Mouse (Mus musculus) left cerebral cortex, adult 2 months (tissue): ENCODE results near the gene Mgat5. TPM values are rescaled to one million over a fixed set of nuclear protein-coding genes. Genes with fewer than 3 reads are reported as not detected.

Source experiments
- DNase-seq, 2 experiments: peaks; one replicate each; pipeline ENCODE4 v3.0.0; 2021 to 2022; ENCODE audit warnings: low spot score in 2 of 2, mixed read lengths in 1 of 2; ENCODE audit errors: extremely low spot score in 1 of 2
- H3K27ac ChIP-seq: fragments of 200-600 bp; 2 replicates; pipeline ENCODE4 v1.8.1; 2022
- H3K4me3 ChIP-seq: fragments of 200-600 bp; 2 replicates; pipeline ENCODE4 v1.8.1; 2022
- CTCF ChIP-seq: fragments of 200-600 bp; IDR thresholded peaks from 2 replicates; pipeline ENCODE4 v1.8.1; 2022; ENCODE audit warnings: antibody characterized with exemption, mild to moderate bottlenecking, moderate library complexity
- intact Hi-C: fragments of 180-260 bp; cut with DNase I; formaldehyde crosslinking; loops from one replicate; pipeline ENCODE4 v1.15.1; 2025
- total RNA-seq, 2 experiments: library from RNA; stranded (reverse); gene quantifications; 2 replicates each; pipeline ENCODE4 v1.2.3; 2021

The Mgat5 gene
- total RNA-seq, 2 experiments from 2014 or later = 78.7 to 79.6 TPM

DNA sequence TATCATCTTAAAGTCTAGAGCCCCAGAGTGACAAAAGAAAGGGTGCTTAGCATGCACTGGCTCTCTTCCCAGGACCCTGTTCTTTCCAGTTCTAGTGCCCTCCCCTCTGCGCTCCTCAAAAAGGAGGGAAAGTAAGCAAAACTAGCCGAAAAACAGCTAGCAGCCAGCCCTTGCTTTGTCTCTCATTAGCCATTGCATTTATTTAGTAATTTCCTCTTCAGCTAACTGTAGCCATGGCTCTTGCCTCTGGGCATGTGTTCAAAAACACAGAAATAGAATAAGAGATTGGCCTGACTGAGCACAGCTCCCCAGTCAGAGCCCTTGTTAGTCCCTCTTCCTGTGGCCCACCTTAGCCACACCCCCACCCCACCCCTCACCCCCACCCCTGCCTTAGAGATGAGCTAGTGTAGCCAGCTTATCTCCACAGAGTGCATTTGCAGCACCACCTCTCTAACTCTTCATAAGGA, 204.2 kb downstream of the Mgat5 start:
- Histone ChIP-seq H3K4me3 (no peak overlapping the region), H3K27ac (no peak overlapping the region)
- no peak for DNase-seq
- intact Hi-C loops = no loop called here
- TF ChIP-seq CTCF = no peak

GRCm38 (mm10) chr1:127409512-127409911, 204.7 kb downstream of the Mgat5 start:
- TF ChIP-seq CTCF = peak; percentile 41
- intact Hi-C loops = no loop called here
- no peak overlapping the region for H3K27ac ChIP-seq

GRCm38 (mm10) chr1:127414500-127414899, 209.7 kb downstream of the Mgat5 start:
- no peak for DNase-seq
- Histone ChIP-seq H3K4me3 (no peak overlapping the region), H3K27ac (no peak overlapping the region)
- no peak for TF ChIP-seq CTCF
- intact Hi-C loops = no loop called here

More at GRCm38 (mm10) chr1:127409512-127409911, 204.7 kb downstream of the Mgat5 start:
- DNase-seq = no peak
- no peak overlapping the region for H3K4me3 ChIP-seq

DNA sequence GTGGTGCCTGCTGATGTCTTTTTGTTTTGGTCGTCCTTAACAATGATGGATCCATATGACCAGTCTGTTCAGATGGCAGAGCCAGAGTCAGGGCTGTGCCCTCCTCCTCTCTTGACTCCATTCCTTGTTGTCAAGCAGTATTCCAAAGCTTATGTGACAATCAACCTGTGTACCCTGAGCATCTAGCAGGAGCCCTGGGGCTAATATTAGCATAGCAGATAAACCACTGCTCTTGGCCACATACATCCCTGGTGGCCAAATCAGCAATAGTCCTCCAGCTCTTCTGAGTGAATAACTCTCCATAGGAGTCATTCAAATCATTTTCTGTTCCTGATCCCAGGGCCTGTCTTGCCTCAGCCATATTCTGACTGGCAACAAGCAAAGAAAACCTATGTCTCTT, 211.1 kb downstream of the Mgat5 start:
- no peak for TF ChIP-seq CTCF
- intact Hi-C loops = no loop called here
- Histone ChIP-seq H3K27ac (no peak overlapping the region), H3K4me3 (no peak overlapping the region)
- no peak for DNase-seq

GRCm38 (mm10) chr1:127416971-127417370, 212.2 kb downstream of the Mgat5 start:
- no peak for DNase-seq
- H3K4me3 ChIP-seq = no peak overlapping the region
- no peak overlapping the region for H3K27ac ChIP-seq
- intact Hi-C loops = no loop called here
- TF ChIP-seq CTCF = no peak

DNA sequence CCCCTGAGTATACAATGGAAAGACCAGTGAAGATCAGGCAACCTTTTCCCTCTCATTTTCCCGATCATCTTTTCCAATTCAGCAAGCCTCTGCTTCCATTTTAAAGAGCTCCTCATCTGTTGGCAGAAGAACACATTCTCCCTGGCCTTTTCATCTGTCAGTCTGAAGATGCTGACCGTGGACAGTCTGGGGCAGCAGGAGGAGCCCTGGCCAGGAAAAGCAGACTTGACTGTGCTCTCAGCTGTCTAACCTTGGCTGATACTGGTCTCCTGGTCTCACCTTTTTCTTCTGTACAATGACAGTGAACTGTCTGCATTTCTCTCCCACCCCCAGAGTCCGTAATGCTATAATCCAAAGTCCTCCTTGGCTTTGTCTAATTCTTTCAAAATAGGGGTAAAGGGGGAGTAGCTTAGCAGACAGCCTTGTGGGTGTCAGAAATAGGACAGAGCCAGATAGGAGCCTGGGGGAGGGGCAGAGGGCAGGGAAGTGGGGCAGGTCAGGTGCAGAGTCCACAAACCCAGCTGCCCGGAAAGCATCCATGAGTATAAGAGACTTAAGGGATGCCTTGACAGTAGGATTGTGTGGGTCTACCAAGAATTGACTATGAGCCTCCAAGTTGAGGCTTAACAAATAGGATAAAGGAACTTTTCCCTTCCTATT, 214.2 kb downstream of the Mgat5 start:
- no peak for DNase-seq
- H3K27ac ChIP-seq = no peak overlapping the region
- no peak for TF ChIP-seq CTCF
- intact Hi-C loops = no loop called here
- H3K4me3 ChIP-seq = no peak overlapping the region

DNA sequence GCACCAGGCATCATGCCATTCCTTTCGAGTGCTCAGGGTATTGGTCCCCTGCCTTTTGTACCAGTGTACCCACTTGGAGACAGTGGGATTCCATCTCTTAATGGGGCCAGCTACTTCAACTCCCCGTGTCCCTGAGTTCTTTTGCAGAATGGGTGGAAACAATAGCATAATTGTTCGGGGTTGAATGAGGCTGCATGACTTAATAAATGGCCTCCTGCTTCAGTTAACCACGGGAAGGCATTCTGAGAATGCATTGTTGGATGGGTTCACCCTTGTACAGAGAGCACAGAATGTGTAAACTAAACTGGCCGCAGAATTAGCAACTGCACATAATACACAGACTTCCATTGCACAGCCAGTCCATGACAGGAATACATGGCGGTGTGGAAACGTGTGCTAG, 214.8 kb downstream of the Mgat5 start:
- Histone ChIP-seq H3K4me3 (no peak overlapping the region), H3K27ac (no peak overlapping the region)
- intact Hi-C loops = no loop called here
- DNase-seq = no peak
- TF ChIP-seq CTCF = no peak

GRCm38 (mm10) chr1:127420383-127420782, 215.6 kb downstream of the Mgat5 start:
- no peak for TF ChIP-seq CTCF
- no peak for DNase-seq
- no peak overlapping the region for H3K27ac ChIP-seq
- intact Hi-C loops = no loop called here
- H3K4me3 ChIP-seq = no peak overlapping the region

- intact Hi-C loops = no loop called here
- no peak for TF ChIP-seq CTCF
- DNase-seq = no peak
- Histone ChIP-seq H3K4me3 (no peak overlapping the region), H3K27ac (no peak overlapping the region)
Observed at GRCm38 (mm10) chr1:127420795-127421194, 216.0 kb downstream of the Mgat5 start.

DNA sequence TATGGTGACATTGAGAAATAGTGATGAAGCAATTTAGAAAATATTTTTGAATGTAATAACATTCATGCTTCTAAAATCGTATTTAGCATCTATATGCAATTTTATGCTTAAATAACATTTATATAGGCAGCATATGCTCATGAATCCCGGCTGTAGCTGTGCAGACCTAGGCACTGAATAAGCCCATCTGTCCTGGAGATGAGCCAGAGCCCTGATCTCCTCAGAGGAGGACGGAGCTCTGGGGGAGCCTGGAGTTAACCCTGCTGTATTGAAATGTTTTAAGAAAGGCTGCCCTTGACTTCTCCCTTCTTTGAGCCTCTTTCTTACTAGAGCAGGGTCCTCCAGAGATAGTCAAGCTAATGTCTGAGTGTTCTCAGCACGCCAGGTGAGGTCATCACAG, 217.8 kb downstream of the Mgat5 start:
- no peak for DNase-seq
- intact Hi-C loops = no loop called here
- Histone ChIP-seq H3K4me3 (no peak overlapping the region), H3K27ac (no peak overlapping the region)
- TF ChIP-seq CTCF = no peak

GRCm38 (mm10) chr1:127425021-127425532, 220.3 kb downstream of the Mgat5 start:
- intact Hi-C loops = no loop called here
- no peak for TF ChIP-seq CTCF
- Histone ChIP-seq H3K4me3 (no peak overlapping the region), H3K27ac (no peak overlapping the region)
- DNase-seq = peak; percentile 36 to 65

GRCm38 (mm10) chr1:127430290-127430689, 225.5 kb downstream of the Mgat5 start:
- DNase-seq = no peak
- Histone ChIP-seq H3K27ac (peak overlapping the region; percentile 8; the same call in 1 of the 2 replicates), H3K4me3 (no peak overlapping the region)
- TF ChIP-seq CTCF = no peak
- intact Hi-C loops = no loop called here

DNA sequence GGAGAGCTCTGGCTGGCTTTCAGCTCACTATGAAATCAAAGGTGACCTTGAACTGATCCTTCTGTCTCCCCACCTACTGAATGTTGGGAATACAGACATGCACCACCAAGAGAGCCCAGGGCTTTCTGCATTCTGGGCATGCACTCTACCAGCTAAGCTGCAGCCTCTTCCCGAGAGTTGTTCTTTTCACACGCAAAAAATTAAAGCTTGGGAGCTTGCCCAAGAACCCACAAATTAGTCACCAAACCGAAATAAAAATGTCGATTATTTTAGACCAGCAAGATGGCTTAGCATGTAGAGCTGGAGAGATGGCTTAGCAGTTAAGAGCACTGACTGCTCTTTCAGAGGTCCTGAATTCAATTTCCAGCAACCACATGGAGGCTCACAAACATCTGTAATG, 230.0 kb downstream of the Mgat5 start:
- intact Hi-C loops = no loop called here
- Histone ChIP-seq H3K4me3 (no peak overlapping the region), H3K27ac (peak overlapping the region; percentile 50; the same call in 1 of the 2 replicates)
- peak; percentile 19 to 45 for DNase-seq
- TF ChIP-seq CTCF = no peak
